Comparison of ENCODE assay signal across 23 mouse cellular contexts in genomic region chr10:5229129-5229528, GRCm38 (mm10).
DNase-seq lines count a peak whose midpoint lies in the region; ATAC-seq and TF ChIP-seq lines count a peak whose summit lies in the region.
"Had no signal": no experiment of that assay in that cellular context is flagged by ENCODE, and none has a peak within 500 bp of the region (broad histone marks: within the 10 kb centered on the region; RNA-seq: fewer than 3 reads in every experiment).

No protein-coding gene starts in this region.

- no peak overlapping the region for H3K4me3 ChIP-seq in intestine, embryonic 14.5 days (ENCODE audit: low read depth, low read length)
- no peak overlapping the region for H3K4me3 ChIP-seq in intestine, postnatal 0 days (ENCODE audit: low read depth, low read length)
- H3K4me3 ChIP-seq in limb, embryonic 10.5 days, result no peak overlapping the region
- H3K4me3 ChIP-seq: forebrain, embryonic 10.5 days; forebrain, embryonic 13.5 days; heart, adult 2 months; heart, embryonic 10.5 days; heart, embryonic 13.5 days; hindbrain, embryonic 13.5 days had no signal

- H3K36me3 ChIP-seq in intestine, embryonic 14.5 days (ENCODE audit: control insufficient read depth, insufficient read depth, low read length), result peaks cover 60% of the 10 kb centered on the region
- H3K36me3 ChIP-seq in intestine, postnatal 0 days (ENCODE audit: control insufficient read depth, insufficient read depth), result peaks cover 17% of the 10 kb centered on the region; the same call in 1 of the 2 replicates
- H3K36me3 ChIP-seq in limb, embryonic 10.5 days, result peaks cover 8% of the 10 kb centered on the region
- H3K36me3 ChIP-seq: forebrain, embryonic 10.5 days had no signal

- TF ChIP-seq CTCF in intestine, postnatal 0 days (IDR thresholded peaks at IDR 0.05; ENCODE audit: low read depth), result no peak

- no peaks in the 10 kb centered on the region for H3K9me3 ChIP-seq in intestine, embryonic 14.5 days (ENCODE audit: control insufficient read depth, low read length)
- no peaks in the 10 kb centered on the region for H3K9me3 ChIP-seq in intestine, postnatal 0 days (ENCODE audit: control insufficient read depth)
- no peaks in the 10 kb centered on the region for H3K9me3 ChIP-seq in limb, embryonic 10.5 days (replicated peaks)
- H3K9me3 ChIP-seq: forebrain, embryonic 10.5 days; forebrain, embryonic 13.5 days; heart, embryonic 10.5 days; heart, embryonic 13.5 days; hindbrain, embryonic 13.5 days had no signal

- no peak for ATAC-seq in intestine, embryonic 14.5 days (replicated peaks; ENCODE audit: low FRiP score, low TSS enrichment, low read depth)
- ATAC-seq in intestine, postnatal 0 days, result no peak
- ATAC-seq: CD4-positive, CD25-positive, alpha-beta regulatory T cell, adult 4 months; forebrain, embryonic 13.5 days; forebrain, embryonic 16.5 days; hindbrain, embryonic 16.5 days had no signal

- no peaks in the 10 kb centered on the region for H3K27me3 ChIP-seq in intestine, embryonic 14.5 days (replicated peaks; ENCODE audit: control insufficient read depth, insufficient read depth, low read length)
- no peaks in the 10 kb centered on the region for H3K27me3 ChIP-seq in intestine, postnatal 0 days (replicated peaks; ENCODE audit: control insufficient read depth, insufficient read depth, low read length)
- no peaks in the 10 kb centered on the region for H3K27me3 ChIP-seq in limb, embryonic 10.5 days (ENCODE audit: low read depth, poor library complexity, severe bottlenecking)
- H3K27me3 ChIP-seq: forebrain, embryonic 13.5 days; heart, embryonic 13.5 days; hindbrain, embryonic 13.5 days had no signal

- WGBS in intestine, embryonic 14.5 days, result 90% methylated on average over 8 of the region's 8 CpGs
- 94% methylated on average over 8 of the region's 8 CpGs for WGBS in intestine, postnatal 0 days
- 96% methylated on average over 8 of the region's 8 CpGs for WGBS in limb, embryonic 10.5 days

- DNase-seq in intestine, embryonic 14.5 days (ENCODE audit: low spot score), result peak; percentile 31
- DNase-seq in cerebellum, adult 9-10 months, result peak; percentile 52
- peak; percentile 22 to 31 for DNase-seq in cerebellum, postnatal 36 days
- DNase-seq in limb, embryonic 10.5 days (ENCODE audit: low spot score), result no peak
- DNase-seq in embryo, embryonic 10 days (ENCODE audit: low spot score), result no peak
- DNase-seq: adrenal gland, adult 2 months; adrenal gland, postnatal 14 days; gastrocnemius, postnatal 10 days; gastrocnemius, postnatal 36 days; heart, adult 2 months; heart, postnatal 14 days; heart, postnatal 4 days; kidney, adult 11 months; kidney, adult 8-10 months had no signal

- H3K4me1 ChIP-seq in intestine, embryonic 14.5 days (replicated peaks; ENCODE audit: control insufficient read depth, insufficient read depth, low read length), result no peaks in the 10 kb centered on the region
- no peaks in the 10 kb centered on the region for H3K4me1 ChIP-seq in intestine, postnatal 0 days (replicated peaks; ENCODE audit: control insufficient read depth, insufficient read depth, low read length)
- H3K4me1 ChIP-seq in limb, embryonic 10.5 days, result no peaks in the 10 kb centered on the region
- H3K4me1 ChIP-seq: forebrain, embryonic 10.5 days; forebrain, embryonic 13.5 days; heart, embryonic 10.5 days; heart, embryonic 13.5 days; hindbrain, embryonic 13.5 days had no signal

- H3K27ac ChIP-seq in intestine, embryonic 14.5 days (ENCODE audit: low read depth), result no peak overlapping the region
- no peak overlapping the region for H3K27ac ChIP-seq in intestine, postnatal 0 days (ENCODE audit: low read depth, low read length)
- H3K27ac ChIP-seq in limb, embryonic 10.5 days, result no peak overlapping the region
- H3K27ac ChIP-seq: forebrain, embryonic 10.5 days; forebrain, embryonic 13.5 days; heart, adult 2 months; heart, embryonic 10.5 days; heart, embryonic 13.5 days; hindbrain, embryonic 13.5 days had no signal

- no peak overlapping the region for H3K9ac ChIP-seq in intestine, embryonic 14.5 days (ENCODE audit: low read length)
- H3K9ac ChIP-seq in intestine, postnatal 0 days (ENCODE audit: low read depth, low read length), result no peak overlapping the region
- H3K9ac ChIP-seq: forebrain, embryonic 13.5 days; heart, embryonic 13.5 days; hindbrain, embryonic 13.5 days had no signal

- H3K4me2 ChIP-seq in intestine, embryonic 14.5 days (ENCODE audit: low read length), result no peak overlapping the region
- no peak overlapping the region for H3K4me2 ChIP-seq in intestine, postnatal 0 days (replicated peaks; ENCODE audit: low read depth)
- H3K4me2 ChIP-seq: forebrain, embryonic 13.5 days; heart, embryonic 13.5 days; hindbrain, embryonic 13.5 days had no signal

Comparison
In these comparisons a context has a peak if more than half of its experiments do, and no peak if none do; other contexts are left out.
1. DNase-seq: peak in intestine, embryonic 14.5 days (single experiment), cerebellum, adult 9-10 months (single experiment) and cerebellum, postnatal 36 days (2 of 2); none in limb, embryonic 10.5 days (single experiment) and embryo, embryonic 10 days (single experiment).